Mouse (Mus musculus): Measurements from ENCODE around the gene Cxcl17.

Gene Cxcl17

GRCm38 (mm10) chr7:25390054-25390770 lies 22.5 kb downstream of the Cxcl17 start:
- DNase-seq, result peak; percentile 88 to 92

- no peak for DNase-seq
These were observed 23.8 kb downstream of the Cxcl17 start for GRCm38 (mm10) chr7:25388916-25389315.

DNA sequence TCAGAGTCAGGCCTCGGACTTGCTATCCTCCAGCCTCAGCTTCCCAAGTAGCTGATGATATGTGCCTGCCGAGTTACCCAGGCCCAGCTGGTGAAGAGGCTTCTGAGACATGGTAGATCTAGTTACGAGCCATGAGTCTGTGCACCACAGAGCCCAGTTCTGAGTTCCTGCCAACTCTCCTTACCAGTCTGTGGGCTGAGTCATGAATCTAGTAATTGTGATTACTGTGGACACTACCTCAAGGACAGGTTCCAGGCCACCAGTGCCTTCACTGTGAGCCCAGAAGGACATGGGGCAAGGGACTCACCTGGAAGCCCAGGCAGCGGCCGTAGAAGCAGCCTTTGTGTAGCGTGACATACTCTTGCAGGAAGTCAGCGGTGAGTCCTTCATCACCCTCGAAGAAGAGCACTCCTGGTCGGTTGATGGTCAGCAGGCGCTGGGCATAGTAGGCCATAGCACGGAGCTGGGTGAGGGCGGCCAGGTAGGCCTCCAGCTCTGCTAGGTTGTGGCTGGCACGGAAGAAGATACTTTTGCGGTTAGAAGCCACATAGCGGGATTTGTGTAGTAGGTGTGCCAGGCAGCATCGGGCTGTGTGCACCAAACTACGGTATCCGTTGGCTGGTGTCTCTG lies 24.8 kb downstream of the Cxcl17 start:
- DNase-seq, result no peak

- peak; percentile 95 for DNase-seq
These were observed 26.7 kb downstream of the Cxcl17 start for GRCm38 (mm10) chr7:25385850-25386555.

GRCm38 (mm10) chr7:25385259-25385658 lies 27.4 kb downstream of the Cxcl17 start:
- no peak for DNase-seq

- DNase-seq, result no peak
These were observed 27.9 kb downstream of the Cxcl17 start for GRCm38 (mm10) chr7:25384818-25385217.

GRCm38 (mm10) chr7:25384318-25384717 lies 28.4 kb downstream of the Cxcl17 start:
- DNase-seq, result no peak

GRCm38 (mm10) chr7:25383891-25384290 lies 28.8 kb downstream of the Cxcl17 start:
- DNase-seq, result no peak

- DNase-seq, result no peak
These were observed 29.3 kb downstream of the Cxcl17 start for GRCm38 (mm10) chr7:25383385-25383784.

GRCm38 (mm10) chr7:25382541-25382940 lies 30.1 kb downstream of the Cxcl17 start:
- DNase-seq, result no peak

- no peak for DNase-seq
These were observed 31.4 kb downstream of the Cxcl17 start for GRCm38 (mm10) chr7:25381284-25381680.

DNA sequence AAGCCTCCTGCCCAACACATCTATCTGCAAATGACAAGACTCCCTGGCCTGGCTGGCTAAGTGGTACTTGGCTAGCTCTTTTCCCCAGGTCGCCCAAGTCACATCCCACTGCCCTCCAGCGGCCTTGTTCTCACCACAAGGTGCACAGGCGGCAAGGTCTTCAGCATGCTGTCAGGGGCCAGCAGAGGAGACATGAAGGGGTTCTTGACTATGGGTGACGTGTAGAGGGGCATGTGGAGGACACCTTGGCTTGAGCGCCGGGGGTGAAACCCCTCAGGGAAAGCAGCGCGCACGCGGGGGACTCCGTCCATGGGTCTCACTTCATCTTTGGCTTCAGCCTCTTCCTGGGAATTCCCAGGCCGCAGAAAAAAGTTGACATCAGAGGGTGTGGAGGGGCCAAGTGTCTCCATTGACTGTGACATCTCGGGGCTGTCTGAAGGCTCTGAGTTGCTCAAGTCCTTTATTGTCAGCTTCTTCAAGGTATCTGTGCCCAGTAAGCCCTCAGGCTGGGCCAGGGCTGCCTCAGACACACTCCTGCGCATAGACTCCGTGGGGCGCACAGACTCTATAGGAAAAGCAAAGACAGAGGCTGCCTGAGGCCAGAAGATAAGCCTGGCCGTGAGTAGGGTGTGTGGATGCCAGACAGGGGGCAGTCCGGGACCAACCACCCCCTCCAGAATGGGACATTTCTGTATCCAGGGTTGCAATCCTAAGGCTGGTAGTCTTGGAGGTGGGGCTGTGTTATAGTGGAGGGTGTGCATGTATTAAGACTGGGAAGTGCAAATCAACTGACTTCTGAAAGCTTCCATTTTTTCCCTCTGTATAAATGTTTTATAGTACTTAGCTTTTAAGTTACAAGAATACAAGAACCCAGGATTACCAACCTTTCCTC lies 32.0 kb downstream of the Cxcl17 start:
- DNase-seq, result no peak

GRCm38 (mm10) chr7:25379551-25380351 lies 32.9 kb downstream of the Cxcl17 start:
- peak in 1 of 2 experiments; percentile 42 for DNase-seq

- no peak for DNase-seq
These were observed 34.2 kb downstream of the Cxcl17 start for GRCm38 (mm10) chr7:25378181-25379100.

DNA sequence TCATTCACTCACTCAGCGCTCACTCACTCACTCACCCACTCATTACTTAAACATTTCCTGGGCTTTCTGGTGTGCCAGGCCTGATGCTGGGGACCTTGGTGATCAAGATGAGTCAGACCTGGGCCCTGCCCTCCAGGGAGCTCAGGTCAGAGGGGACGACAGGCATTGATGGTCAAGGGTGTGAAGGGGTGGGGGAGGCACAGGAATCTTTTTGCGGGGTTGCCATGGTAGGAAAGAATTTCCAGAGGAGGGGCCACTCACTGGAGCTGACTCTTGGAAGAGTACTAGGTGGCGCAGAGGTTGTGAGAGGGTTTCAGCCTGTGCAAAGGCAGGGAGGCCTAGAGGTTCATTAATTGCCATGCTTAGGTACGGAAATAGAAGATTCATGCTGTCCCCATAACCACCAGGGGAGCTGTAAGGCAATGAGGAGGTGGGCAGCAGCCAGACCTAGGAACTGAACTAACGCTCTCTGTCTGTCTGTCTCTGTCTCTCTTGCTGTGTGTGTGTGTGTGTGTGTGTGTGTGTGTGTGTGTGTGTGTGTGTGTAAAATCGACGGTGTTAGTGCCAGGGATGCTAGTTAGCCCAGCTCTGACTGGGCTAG lies 35.5 kb downstream of the Cxcl17 start:
- no peak for DNase-seq

GRCm38 (mm10) chr7:25376556-25376955 lies 36.1 kb downstream of the Cxcl17 start:
- DNase-seq, result peak; percentile 88 to 92

DNA sequence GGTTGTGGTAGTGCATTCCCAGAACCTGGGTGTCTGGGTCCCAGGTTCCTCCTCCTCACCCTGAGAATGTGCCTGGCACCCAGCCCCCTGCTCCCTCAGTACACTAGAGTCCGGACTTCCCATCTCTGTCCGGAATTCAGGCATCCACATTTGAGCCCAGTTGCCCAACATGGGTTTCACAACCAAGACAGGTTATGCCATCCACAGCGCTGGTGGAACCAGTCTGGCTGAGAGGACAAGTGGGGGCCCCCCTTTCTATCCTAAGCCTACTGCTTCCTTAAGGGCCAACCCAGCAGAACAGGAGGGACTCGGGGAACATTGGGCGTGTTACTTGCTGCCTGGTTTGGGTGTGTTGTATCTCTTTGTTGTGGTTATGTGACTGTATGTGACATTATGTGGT lies 40.2 kb downstream of the Cxcl17 start:
- DNase-seq, result no peak

DNA sequence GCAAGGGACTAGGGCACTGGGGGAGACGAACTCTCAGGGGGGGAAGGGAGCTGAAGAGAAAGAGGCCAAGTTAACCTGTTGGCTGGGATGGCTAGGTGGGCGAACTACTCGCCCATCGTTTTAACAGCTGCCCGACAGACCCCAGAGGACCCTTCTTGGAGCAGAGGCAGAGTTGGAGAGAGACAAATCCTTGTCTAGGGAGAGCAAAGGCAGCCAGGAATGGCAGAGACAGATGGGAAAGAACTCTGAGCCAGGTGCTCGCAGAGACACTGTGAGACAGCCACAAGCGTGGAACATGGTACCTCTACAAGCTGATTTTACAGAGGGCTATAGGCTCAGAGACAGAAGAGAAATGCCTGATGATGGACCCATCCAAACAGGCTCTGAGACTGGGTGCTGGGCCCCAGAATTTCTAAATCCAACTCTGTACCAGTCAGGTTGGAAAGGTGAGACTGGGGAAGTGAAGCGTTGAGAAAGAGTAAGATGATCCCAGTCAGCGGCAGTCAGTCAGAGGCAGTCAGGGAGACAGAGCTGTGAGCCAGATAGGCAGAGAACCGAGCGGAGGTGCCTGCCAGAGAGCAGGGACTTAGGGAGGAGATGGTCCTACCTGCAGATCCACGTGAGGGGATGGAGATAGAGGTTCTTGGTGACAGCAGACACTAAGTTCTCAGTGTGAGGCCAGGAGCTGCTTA lies 43.5 kb downstream of the Cxcl17 start, which contains the start of gene Cnfn:
Gene Cnfn (minus strand): TSS at position 667 of the 692 bp plus-strand sequence.
- no peak for DNase-seq

- DNase-seq, result no peak
These were observed 44.4 kb downstream of the Cxcl17 start for GRCm38 (mm10) chr7:25368333-25368732.

Data from kidney, adult 8-10 months (tissue).